Mouse (Mus musculus) brain, embryonic 14.5 days (tissue): ENCODE results near the gene Gnb4.

ENCODE experiments used
- CTCF ChIP-seq: fragments of 200-500 bp; IDR thresholded peaks from 2 replicates; pipeline ENCODE4 v1.5.1; 2012; ENCODE audit warnings: inconsistent platforms, mild to moderate bottlenecking, moderate library complexity, borderline replicate concordance; ENCODE audit not compliant: insufficient read depth, insufficient read length; ENCODE audit errors: extremely low read depth
- POLR2A ChIP-seq: fragments of 200-500 bp; IDR thresholded peaks from 2 replicates; pipeline ENCODE4 v1.6.1; 2012; ENCODE audit warnings: mild to moderate bottlenecking, inconsistent platforms, borderline replicate concordance; ENCODE audit not compliant: poor library complexity, insufficient read depth, insufficient read length, severe bottlenecking; ENCODE audit errors: extremely low read depth

GRCm38 (mm10) chr3:32655994-32656393, 39.6 kb upstream of the Gnb4 start:
- TF ChIP-seq CTCF (no peak), POLR2A (no peak)
